Mouse (Mus musculus): ENCODE measurements around the gene F2rl1.
A peak's percentile ranks its signal among the peaks of the same experiment; 100 is the strongest.
"Not testable (repeated sequence)": the region's sequence is repeated elsewhere in the genome, so short reads cannot be mapped to it uniquely, and the experiment has no call there.

The F2rl1 gene

DNA sequence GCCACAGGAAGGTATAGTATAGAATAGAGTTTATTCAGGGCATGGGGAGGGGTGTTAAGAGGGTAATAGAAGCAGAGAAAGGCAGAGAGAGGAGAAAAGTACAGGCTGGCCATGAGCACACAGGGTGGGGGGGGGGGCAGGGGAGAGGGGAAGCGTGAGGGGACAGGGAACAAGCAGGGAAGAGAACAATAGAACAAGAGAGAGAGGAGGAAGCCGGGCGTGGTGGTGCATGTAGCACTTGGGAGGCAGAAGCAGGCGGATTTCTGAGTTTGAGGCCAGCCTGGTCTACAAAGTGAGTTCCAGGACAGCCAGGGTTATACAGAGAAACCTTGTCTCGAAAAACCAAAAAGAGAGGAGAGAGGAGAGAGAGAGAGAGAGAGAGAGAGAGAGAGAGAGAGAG lies 8.1 kb upstream of the F2rl1 start:
- not testable (repeated sequence) for DNase-seq

DNA sequence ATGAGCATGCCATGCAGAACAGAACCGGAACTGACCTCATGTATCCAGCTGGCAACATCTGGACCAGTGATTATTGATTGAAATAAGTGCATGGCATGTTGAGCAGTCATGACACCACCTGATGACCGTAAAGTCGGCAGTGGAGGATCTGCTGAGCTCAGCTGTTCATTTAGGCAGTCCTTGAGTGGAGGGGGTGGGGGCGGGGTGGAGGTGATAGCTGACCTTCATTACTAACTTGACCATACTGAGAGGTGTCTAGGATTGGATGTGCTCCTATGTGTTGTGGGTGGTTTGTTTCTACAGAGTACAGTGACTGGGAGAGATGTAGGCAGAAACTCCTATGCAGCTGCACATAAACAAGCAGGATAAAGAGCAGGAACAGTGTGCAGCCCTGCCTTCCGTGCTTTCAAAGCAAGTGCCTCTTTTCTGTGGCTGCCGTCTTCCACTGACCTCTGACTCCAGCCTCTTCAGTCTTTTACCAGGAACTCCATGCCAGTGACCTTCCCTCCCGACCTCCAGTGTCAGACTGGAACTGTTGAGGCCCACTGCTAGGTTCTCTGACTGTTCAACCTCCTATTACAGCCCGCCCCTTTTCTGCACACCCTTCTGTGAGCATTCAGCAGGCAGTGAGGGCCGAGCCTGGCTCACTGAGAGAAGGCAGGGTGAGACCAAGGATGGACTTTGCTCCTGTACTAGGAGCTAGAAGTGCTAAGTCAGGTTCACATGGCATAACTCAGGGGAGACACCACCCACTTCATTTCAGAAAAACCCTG lies 6.4 kb upstream of the F2rl1 start:
- DNase-seq: no peak

DNA sequence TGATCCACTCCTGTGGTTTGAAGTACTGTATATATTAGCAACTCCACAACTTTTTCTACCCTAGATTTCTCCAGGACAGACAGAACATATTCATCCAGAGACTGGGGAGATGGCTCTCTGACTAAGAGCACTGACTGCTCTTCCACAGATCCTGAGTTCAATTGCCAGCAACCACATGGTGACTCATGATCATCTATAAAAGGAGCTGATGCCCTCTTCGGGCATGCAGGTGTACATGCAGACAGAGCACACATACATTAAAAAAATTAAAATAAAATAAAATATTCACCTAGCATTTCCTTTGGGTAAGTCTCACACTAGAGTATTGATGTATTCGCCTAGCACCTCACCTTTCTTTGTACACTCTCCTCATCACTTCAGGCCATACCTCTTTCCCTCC lies 4.2 kb upstream of the F2rl1 start:
- DNase-seq: no peak

DNA sequence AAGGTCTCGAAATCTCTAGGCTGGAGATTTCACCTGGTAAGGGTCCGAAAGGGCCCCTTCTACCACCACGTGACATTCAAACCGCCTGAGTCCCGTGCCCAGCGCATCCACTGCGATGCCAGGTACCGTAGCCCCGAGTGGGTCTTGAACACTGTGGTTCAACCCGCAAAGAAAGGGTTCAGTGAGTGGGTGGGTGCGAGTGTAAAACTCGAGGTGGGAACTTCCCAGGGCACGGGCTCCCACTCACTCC lies 678 bp downstream of the F2rl1 start:
- DNase-seq: no peak

DNA sequence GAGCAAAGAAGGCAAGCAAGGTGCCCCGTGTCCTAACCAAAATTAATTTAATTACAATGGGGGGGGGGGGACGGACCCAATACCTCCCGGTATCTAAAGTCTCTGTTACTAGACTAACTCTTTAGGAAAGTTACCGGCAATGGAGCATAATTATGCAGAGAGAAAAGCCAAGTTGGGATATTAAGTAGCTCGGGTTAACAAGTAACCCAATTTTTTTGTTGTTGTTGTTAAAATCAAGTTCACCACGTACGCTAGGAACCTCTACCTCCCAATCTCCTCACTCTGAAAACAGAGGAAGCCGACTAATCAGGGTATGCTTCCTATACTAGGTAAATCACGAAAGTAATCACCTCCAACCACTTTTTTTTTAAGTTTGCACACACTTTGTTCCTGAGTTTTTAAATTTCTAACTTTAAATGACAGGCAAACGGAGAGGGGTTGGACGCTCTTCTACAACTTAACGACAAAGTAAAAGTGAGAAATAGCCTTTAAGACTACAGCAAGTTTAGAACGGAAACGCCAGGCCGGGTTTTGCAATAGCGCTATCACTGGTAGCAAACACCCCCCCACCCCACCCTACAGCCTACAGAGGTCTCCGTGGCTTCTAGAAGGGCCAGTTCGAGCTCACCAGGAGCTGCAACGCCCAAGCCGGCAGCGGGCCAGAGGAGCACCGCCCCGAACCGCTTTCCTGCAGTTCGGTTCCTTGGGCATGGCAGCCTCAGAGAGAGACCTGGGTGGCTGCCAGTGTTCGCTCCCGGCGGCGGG lies 1.2 kb downstream of the F2rl1 start:
- DNase-seq: no peak

DNA sequence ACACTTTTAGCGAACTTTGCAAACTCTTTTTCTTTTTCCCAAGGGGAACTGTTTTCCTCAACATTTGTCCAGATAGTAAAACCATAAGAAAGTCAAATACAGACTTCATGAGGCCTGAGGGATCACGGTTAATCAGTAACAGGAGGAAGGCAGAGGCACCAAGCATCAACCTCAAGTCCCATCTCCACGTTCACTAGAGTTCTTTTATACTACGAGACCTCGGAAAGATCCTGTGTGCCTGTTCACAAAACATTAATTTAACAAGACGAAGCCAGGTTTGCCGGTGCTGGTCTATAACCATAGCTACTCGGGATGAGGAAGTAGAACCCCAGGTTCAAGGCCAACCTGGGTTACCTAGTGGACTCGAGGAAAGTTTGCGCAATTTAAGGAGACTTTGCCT lies 2.9 kb downstream of the F2rl1 start:
- no peak for DNase-seq

DNA sequence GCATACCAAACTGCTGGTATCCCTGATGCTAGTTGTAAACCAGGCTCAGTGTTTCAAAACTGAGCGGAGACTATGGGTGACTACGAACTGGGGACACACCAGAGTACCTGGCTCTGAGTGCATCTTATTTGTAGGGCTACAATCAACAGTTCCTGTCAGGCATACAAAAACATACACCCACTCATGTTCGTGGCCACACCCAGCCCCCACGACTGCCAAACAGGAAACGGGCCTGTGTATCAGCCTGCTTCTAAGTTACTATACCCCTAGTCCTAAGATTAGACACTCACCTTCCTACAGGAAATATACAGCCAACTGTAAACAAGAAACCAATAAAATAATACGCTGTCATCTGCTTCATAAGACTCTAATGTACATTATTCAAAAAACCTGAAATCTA lies 4.0 kb downstream of the F2rl1 start:
- no peak for DNase-seq

DNA sequence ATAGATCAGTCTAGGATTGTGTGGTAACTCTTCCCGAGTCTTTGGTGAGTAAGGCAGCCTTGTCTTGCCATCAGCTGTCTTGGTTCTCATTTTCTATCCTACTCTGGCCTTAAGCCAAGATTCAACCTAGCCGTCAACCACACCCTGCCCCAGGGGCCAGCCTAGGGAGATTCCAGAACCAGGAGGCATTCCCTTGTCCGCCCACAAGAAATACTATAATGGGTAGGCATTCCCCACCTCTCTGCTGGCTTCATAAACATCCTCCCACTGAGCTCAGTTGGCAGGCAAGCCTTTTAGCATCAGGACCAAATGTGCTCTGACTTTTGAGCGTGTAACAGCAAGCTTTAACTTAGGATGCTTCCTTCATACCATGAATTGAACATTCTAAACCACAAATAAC lies 10.3 kb downstream of the F2rl1 start:
- DNase-seq: no peak

DNA sequence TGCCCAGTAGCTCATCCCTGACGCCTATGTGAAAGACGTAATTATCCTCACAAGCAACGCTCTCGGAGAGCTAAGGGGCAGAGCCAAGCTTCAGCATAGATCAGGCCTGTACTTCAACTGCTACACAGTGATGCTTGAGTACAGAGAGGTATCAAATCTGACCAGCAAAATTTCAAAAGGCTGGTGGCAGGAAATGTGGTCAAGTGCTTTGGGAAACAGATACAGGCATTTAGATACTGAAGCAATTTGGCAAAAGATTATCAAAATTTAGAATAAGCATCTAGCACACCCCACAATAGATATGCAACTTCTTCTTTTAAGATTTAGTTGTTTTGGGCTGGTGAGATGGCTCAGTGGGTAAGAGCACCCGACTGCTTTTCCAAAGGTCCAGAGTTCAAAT lies 15.0 kb downstream of the F2rl1 start:
- no peak for DNase-seq

DNA sequence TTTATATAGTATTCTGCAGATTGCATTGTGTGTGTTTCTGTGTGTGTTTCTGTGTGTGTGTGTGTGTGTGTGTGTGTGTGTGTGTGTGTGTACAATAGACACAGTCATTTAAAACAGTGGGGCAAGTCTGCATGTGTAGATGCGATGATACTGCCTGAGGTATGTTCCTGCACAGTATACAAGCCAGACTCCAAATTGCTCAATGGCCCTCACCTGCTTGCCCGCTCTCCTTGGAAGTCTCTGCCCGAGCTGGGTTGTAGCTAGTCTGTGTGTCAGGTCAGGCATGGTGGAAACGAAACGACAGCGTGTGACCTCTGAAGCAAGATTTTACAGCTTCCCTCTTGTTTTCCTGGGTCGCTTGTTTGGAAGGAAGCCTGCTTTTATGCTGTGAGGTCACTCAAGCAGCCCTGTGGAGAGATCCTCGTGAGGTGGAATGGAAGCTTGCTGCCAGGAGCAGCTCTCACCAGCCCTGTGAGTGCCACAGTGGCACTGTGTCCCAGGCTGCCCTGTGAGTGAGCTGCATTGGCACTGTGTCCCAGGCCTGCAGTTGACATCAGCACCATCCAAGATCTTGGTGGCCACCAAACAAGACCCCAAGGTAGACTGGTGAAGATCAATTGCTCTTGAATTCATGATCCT lies 21.6 kb downstream of the F2rl1 start:
- no peak for DNase-seq

DNA sequence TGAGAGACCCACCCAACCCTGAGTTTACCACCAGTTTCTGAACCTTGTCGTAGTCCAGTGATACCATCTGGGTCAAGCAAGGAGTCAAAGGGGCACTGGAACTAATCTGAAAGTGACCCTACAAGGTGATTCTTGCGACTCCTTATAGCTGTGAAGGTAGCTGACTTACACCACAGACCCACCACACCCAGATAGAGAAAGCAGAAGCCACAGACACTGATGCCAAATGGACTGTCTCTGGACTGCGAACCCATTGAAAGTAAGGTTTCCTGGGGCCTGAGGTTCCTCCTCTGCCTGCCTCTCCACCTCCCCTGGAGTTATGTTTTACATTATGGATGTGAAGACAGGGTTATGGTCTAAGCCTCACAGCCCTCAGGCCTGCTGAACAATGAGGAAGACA lies 28.4 kb downstream of the F2rl1 start:
- DNase-seq: no peak

DNA sequence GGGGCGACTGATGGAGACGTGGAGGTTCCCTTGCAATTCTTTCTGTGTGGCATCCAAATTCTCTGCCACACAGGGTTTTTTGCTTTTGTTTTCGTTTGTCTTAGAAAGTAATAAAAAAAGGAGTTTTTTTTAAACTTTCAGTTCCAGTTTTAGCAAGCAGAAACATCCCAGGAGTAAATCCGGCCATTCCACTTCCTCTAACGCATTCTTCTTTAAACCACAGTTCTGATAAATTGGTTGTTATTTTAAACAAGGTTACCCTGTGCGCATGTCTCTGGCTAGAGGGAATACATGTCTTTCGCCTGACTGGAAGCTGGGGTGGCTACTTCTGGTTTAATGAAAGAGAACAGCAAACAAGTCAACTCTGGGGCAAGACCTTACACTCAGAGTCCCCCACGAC lies 30.2 kb downstream of the F2rl1 start:
- no peak for DNase-seq

DNA sequence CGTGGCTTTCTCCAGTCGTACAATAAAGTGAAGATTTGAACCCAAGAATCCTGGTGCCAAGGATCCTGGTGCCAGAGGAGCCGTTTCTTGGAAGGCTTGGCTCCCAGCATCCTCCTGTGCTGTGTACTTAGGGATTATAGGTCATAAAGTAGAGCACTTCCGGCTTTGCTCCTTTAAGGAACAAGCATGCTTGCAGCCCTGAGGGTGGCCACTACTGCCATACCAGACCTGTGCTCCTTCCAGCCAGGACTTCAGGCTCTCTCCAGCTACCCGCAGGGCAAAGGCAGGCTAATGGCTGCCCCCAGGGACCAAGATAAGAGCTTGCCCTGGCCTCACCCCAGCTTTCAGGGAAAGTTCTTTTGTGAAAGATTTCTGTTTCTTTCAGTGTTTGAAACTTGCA lies 31.7 kb downstream of the F2rl1 start:
- no peak for DNase-seq

DNA sequence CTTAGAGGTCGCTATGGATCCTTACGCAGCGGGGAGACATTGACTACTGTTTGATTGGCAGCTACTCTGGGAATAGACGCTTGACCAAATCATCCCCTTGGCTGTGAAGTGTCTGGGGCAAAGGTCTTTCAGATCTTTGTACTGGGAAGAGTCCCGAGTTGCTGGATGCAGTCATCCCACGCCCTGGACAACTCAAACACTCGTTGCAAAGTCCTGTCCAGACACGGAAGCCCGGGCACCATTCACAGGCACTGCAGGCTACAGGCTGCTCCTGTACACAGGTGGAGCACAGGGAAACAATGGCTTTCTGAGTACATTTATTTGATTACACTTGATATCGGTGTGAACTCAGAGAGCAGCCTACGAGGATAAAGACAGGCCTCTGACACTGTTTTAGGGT lies 33.7 kb downstream of the F2rl1 start:
- DNase-seq: no peak

DNA sequence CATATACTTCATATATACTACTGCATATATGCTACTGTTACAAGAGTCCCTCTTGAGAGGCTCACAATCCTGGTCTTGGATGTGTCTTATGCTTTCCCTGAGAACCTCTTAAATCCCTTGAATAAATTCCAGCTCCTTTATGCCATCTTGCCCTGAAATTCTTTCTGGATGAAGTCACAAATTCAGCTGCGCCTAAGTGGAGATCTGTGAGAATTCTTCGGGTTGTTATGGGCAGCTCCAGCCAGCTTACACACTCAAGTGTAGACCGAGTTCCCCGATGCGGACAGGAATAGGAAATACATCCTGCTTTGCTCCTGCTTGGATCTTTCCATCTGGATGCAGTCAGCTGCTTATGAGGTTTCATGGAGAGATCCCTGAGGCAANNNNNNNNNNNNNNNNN lies 40.4 kb downstream of the F2rl1 start:
- no peak for DNase-seq

DNA sequence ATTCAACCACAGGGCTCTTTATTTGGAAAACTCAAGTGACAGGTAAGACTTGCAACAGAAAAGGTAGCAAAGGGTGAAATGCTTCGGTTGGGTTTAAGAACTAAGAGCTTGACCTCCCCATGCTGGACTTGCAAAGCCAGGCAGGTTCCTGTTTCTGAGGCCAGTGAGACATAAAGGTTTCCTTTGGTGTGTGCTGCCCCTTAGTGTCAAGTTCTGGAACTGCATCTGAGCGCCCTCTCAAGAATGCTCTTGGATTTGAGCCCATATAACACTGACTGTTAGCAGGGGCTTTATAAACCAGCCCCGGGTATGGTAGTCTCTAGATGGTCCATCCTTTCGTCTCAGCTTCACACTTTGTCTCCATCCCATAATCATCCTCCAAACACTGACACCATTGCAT lies 43.6 kb downstream of the F2rl1 start:
- DNase-seq: peak; percentile 29

DNA sequence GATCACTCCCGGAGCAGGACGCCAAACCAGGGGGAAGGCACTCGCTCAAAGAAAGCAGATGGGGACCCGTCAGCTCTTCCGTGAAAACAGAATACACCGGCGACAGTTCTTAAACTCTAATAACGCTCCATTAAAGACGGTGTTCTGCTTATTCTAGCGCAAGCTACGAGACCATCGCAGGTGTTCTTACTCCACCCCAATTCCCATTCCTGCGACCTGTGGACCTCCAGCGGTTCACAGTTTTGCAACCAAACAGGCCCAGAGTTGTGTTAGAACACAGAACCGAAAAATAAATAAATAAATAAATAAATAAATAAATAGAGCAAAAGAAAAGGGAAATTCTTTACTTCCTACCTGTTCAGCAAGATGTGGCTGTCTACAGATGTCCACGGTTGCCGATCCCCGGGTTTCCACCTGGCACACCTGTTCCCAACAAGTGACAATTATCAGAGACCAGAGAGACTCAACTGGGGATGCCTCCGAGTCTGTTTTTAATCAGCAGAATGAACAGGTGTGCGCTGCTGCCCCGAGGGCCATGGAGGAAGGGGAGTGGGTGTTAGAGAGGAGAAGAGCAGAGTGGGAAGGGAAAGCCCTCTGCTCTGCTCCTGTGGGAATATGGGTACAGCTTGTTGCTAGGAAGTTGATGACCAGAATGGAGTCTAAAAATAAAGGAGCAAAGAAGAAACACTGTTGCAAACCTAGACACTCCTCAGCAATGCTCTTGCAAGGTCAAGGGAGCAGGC lies 46.2 kb downstream of the F2rl1 start, which contains the start of gene S100z:
TSS of gene S100z (minus strand) at position 51 of the 743 bp plus-strand sequence.
- DNase-seq: no peak

DNA sequence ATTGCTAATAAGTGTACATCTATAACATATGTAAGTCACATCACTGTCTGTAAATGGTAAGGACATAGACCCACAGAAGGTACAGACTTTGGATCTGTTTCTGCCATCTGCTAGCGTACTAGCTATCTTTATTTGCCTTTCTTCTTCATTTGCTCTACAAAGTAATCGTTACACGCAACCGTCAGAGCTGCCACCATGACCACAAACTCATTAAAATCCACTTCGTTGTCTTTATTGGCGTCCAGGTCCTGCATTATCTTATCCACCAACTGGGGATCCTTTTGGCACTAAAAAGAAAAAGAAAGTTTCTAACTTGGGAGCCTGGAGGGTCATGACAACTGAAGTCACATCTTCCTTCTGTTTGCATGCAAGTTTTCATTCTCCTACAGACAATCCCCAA lies 47.9 kb downstream of the F2rl1 start:
- DNase-seq: no peak

DNA sequence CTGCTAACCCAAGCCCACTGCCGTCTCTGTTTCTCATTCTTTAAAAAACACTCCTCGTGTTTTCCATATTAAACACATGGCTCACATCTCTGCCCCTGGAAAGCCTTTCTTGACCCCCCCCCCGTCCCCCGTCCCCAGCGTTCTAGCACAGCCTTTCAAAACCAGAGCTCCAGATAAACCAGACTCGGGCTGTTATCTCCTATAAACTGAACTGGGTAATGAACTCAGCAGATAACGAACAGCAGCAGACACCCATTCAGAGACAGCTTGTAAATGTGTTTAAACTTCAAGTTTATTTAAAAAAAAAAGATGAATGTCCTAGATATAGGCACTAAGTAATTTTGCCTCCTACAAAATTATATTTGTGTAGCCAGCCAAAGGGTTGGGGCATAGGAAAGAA lies 49.9 kb downstream of the F2rl1 start:
- DNase-seq: no peak

DNA sequence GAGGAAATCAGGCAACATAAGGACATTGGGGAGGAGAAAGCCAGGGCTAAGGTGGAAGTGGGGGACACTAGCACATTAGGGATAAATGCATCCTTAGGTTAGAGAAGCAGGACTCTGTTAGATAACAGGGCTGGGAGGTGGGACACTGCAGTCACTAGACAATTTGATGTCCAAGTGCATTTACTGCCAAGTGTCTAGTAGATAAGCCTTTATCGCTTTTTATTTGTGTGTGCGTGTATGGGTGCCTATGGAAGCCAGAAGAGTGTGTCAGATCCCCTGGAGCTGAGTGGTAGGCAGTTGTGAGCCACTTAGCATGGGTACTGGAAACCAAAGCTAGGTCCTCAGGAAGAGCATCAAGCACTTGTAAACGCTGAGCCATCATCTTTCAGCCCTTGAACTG lies 50.7 kb downstream of the F2rl1 start:
- no peak for DNase-seq

DNA sequence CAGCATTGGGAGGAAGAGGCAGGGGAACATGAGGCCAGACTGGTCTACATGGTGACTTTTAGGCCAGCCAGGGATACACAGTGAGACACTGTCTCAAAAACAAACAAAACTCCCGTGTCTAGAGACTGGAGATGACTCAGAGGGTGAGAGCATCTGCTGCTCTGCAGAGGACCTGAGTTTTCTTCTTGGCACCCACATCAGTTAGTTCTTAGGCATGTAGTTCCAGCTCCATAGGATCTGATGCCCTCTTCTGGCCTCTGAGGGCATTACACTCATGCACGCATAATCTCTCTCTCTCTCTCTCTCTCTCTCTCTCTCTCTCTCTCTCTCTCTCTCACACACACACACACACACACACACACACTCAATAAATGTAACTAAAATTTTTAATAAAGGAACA lies 54.1 kb downstream of the F2rl1 start:
- no peak for DNase-seq
